Mouse (Mus musculus) neural tube, embryonic 14.5 days (tissue): ENCODE results near the gene Cenpt. TPM values are rescaled to one million over a fixed set of nuclear protein-coding genes. Genes with fewer than 3 reads are reported as not detected.
A peak's percentile ranks its signal among the peaks of the same experiment; 100 is the strongest.

Source experiments
- ATAC-seq: fragments of 200-750 bp; cut with Nextera tagmentation; 2 replicates; pipeline ENCODE4 v1.8.0; 2017; ENCODE audit warnings: low read depth, mild to moderate bottlenecking, moderate TSS enrichment, moderate library complexity
- H3K27ac ChIP-seq: fragments of 300-500 bp; sonication (generic); 2 replicates; pipeline ENCODE4 v1.5.1; 2014; ENCODE audit warnings: low read depth, mild to moderate bottlenecking, control low read depth, low read length, moderate library complexity, mixed read lengths
- H3K27me3 ChIP-seq: fragments of 300-500 bp; sonication (generic); 2 replicates; pipeline ENCODE4 v1.6.1; 2014; ENCODE audit warnings: low read length; ENCODE audit not compliant: control insufficient read depth, insufficient read depth
- H3K36me3 ChIP-seq: fragments of 300-500 bp; sonication (generic); 2 replicates; pipeline ENCODE4 v1.6.1; 2014; ENCODE audit warnings: low read length, mixed read lengths; ENCODE audit not compliant: control insufficient read depth, insufficient read depth
- H3K4me1 ChIP-seq: fragments of 300-500 bp; sonication (generic); 2 replicates; pipeline ENCODE4 v1.6.1; 2014; ENCODE audit warnings: low read length; ENCODE audit not compliant: control insufficient read depth, insufficient read depth
- H3K4me2 ChIP-seq: fragments of 300-500 bp; sonication (generic); 2 replicates; pipeline ENCODE4 v1.6.1; 2014; ENCODE audit warnings: mild to moderate bottlenecking, low read depth, low read length, control low read depth
- H3K4me3 ChIP-seq: fragments of 300-500 bp; sonication (generic); 2 replicates; pipeline ENCODE4 v1.5.1; 2014; ENCODE audit warnings: low read depth, low read length, control low read depth, mixed read lengths
- H3K9ac ChIP-seq: fragments of 300-500 bp; sonication (generic); replicated peaks from 2 replicates; pipeline ENCODE4 v1.6.1; 2014; ENCODE audit warnings: low read depth, mild to moderate bottlenecking, control low read depth, low read length, mixed read lengths
- H3K9me3 ChIP-seq: fragments of 300-500 bp; sonication (generic); 2 replicates; pipeline ENCODE4 v1.6.1; 2016; ENCODE audit warnings: low read length; ENCODE audit not compliant: control insufficient read depth
- WGBS: fragments of 180-500 bp; shearing (Covaris S2); extraction: QIAGEN DNeasy Blood & Tissue Kit; methylation state at CpG from one replicate; pipeline ENCODE4 v1.1.7; 2014; 5-methylcytosine and 5-hydroxymethylcytosine counted together
- polyA plus RNA-seq: library from polyadenylated mRNA; unstranded; fragments of >200 nt; fragmentation: Nextera tagmentation; extraction: Ambion mirVana; gene quantifications from 2 replicates; pipeline ENCODE4 v1.2.1, GENCODE M21; 2014

Gene Cenpt
- 49.6 and 51.4 TPM in 2 replicates for polyA plus RNA-seq

DNA sequence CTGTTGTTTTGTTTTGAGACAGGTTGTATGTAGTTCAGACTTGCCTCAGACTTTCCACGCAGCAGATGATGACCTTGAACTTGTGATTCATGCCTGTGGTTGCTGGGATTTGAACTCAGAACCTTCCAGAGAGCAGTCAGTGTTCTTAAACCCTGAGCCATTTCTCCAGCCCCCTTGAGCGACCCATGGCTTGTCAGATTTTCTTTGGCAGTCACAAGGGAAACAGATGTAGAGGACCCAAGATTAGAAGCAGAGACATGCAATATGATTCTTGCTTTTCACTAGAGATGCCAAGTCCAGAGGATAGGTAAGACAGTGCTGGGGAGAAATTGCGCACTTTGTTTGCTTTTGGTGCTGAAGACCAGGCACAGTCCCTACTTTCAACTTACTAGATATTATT is at the start of gene Cenpt:
Gene Cenpt (minus strand): TSS at position 101 of the 400 bp plus-strand sequence.
- no peak for ATAC-seq
- 88% methylated on average over 3 of the region's 3 CpGs for WGBS
- H3K36me3 ChIP-seq: peaks cover 11% of the 10 kb centered on the region
- peaks cover 31% of the 10 kb centered on the region for H3K4me1 ChIP-seq
- H3K27me3 ChIP-seq: no peaks in the 10 kb centered on the region
- H3K9ac ChIP-seq: no peak within 1 kb of the TSS
- no peak within 1 kb of the TSS for H3K4me3 ChIP-seq
- no peak within 1 kb of the TSS for H3K27ac ChIP-seq
- H3K4me2 ChIP-seq: no peak within 1 kb of the TSS
- H3K9me3 ChIP-seq: no peaks in the 10 kb centered on the region

GRCm38 (mm10) chr8:105900941-105901616 is 48.0 kb upstream of the Cenpt start:
- Histone ChIP-seq H3K27me3 (no peaks in the 10 kb centered on the region), H3K4me2 (peak overlapping the region; percentile 90), H3K9me3 (no peaks in the 10 kb centered on the region), H3K36me3 (no peaks in the 10 kb centered on the region), H3K9ac (peak overlapping the region; percentile 98), H3K27ac (peak overlapping the region; percentile 90; the same call in 1 of the 2 replicates), H3K4me3 (peak overlapping the region; percentile 88), H3K4me1 (peaks cover 6% of the 10 kb centered on the region)
- ATAC-seq: peak; percentile 4; the same call in 1 of the 2 replicates
- WGBS: 39% methylated on average over 16 of the region's 16 CpGs

DNA sequence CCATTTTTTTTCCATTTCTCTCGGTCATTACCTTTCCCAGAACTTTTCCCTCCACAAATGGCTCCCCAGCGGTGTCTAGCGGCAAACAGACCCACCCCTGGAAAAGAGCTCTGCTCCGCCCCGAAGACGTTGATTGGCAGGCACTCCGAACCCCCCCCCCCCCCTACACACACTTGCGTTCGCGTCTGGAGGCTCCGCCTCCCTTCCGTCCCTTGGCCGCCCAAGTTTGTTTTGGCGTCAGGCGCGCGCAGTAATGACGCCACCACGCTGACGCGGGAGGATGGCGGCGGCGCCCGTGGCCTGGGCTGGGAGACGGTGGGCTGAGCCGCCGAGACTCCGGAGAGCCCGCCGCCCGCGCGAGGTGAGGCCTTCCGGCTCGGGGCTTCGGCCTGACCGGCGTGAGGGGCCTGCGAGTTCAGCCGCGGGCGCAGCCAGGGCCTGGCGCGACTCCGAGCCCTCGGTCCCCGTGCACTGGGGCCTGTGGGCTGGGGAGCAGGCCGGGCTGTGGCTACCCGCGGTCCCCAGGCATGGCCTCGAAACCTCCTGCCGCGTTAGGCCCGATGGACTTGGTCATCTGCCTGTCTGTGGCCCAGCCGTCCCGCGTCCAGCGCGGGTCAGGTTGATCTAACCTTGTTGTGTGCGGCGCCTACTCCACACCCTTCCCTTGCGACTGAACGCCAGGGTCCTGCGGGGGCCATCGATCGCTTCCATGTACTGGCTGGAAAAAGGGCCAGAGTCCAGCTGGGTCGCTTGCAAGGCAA is 47.3 kb upstream of the Cenpt start, which contains the start of gene Pskh1:
Gene Pskh1 (plus strand): TSS at position 262 of the 761 bp plus-strand sequence.
- Histone ChIP-seq H3K27ac (peak within 1 kb of the TSS; percentile 90), H3K9ac (peak within 1 kb of the TSS; percentile 98)
- WGBS: under 1% methylated on average over 61 of the region's 68 CpGs

GRCm38 (mm10) chr8:105897801-105898480 is 44.9 kb upstream of the Cenpt start:
- Histone ChIP-seq H3K9ac (no peak overlapping the region), H3K27me3 (no peaks in the 10 kb centered on the region), H3K9me3 (no peaks in the 10 kb centered on the region), H3K4me3 (no peak overlapping the region), H3K27ac (no peak overlapping the region), H3K4me2 (no peak overlapping the region), H3K4me1 (peaks cover 6% of the 10 kb centered on the region), H3K36me3 (no peaks in the 10 kb centered on the region)
- no peak for ATAC-seq
- 81% methylated on average over 9 of the region's 9 CpGs for WGBS

More for the DNA sequence above, 47.3 kb upstream of the Cenpt start, which contains the start of gene Pskh1:
- H3K9me3 ChIP-seq: no peaks in the 10 kb centered on the region
- peak; percentile 94 for ATAC-seq
- peak within 1 kb of the TSS; percentile 88 for H3K4me3 ChIP-seq
- H3K4me1 ChIP-seq: peaks cover 6% of the 10 kb centered on the region
- H3K36me3 ChIP-seq: no peaks in the 10 kb centered on the region
- no peaks in the 10 kb centered on the region for H3K27me3 ChIP-seq
- peak within 1 kb of the TSS; percentile 90 for H3K4me2 ChIP-seq

GRCm38 (mm10) chr8:105893339-105893738 is 40.3 kb upstream of the Cenpt start, which contains the start of gene Nrn1l:
Gene Nrn1l, plus strand, starts transcription at chr8:105893567.
- Histone ChIP-seq H3K9me3 (no peaks in the 10 kb centered on the region), H3K27ac (peak within 1 kb of the TSS; percentile 44; the same call in 1 of the 2 replicates), H3K4me1 (no peaks in the 10 kb centered on the region), H3K4me3 (no peak within 1 kb of the TSS), H3K27me3 (no peaks in the 10 kb centered on the region), H3K9ac (no peak within 1 kb of the TSS), H3K36me3 (peaks cover 33% of the 10 kb centered on the region), H3K4me2 (no peak within 1 kb of the TSS; the same call in 1 of the 2 replicates)
- peak; percentile 92 for ATAC-seq
- WGBS: 3% methylated on average over 11 of the region's 11 CpGs

DNA sequence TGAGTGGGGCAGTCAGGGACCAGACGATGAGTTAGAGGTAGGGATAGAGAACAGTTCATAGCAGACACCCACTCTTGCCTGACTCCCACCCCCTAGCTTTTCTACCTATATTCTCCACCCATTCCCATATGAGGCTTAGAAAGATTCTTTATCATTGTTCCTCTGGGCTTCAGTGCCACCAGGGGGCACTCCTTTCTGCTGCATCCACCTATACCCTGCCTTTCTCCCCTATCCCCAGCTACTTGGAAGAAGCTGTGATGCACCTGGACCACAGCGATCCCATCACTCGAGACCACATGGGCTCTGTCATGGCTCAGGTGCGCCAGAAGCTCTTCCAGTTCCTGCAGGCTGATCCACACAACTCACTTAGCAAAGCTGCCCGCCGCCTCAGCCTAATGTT is 39.4 kb upstream of the Cenpt start:
- WGBS: 83% methylated on average over 6 of the region's 6 CpGs
- no peak for ATAC-seq
- Histone ChIP-seq H3K27ac (no peak overlapping the region), H3K4me1 (no peaks in the 10 kb centered on the region), H3K27me3 (no peaks in the 10 kb centered on the region), H3K4me3 (no peak overlapping the region), H3K9ac (no peak overlapping the region), H3K4me2 (no peak overlapping the region), H3K36me3 (peaks cover 42% of the 10 kb centered on the region), H3K9me3 (no peaks in the 10 kb centered on the region)

DNA sequence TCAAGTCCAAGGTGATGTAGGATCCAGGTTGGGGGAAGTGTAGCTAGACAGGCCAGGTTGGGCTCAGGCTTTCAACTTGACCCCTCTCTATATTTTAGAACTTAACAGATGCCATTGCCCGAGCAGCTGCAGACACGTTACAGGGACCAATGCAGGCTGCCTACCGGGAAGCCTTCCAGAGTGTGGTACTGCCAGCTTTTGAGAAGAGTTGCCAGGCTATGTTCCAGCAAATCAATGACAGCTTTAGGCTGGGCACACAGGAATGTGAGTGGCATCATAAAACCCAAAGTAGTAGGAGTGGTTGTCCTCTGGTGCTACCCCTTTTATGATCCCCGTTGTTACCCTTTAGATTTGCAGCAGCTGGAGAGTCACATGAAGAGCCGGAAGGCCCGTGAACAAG is 37.8 kb upstream of the Cenpt start:
- H3K9ac ChIP-seq: no peak overlapping the region
- H3K36me3 ChIP-seq: peaks cover 58% of the 10 kb centered on the region
- no peak overlapping the region for H3K4me3 ChIP-seq
- WGBS: 73% methylated on average over 6 of the region's 6 CpGs
- no peak overlapping the region for H3K27ac ChIP-seq
- no peaks in the 10 kb centered on the region for H3K9me3 ChIP-seq
- no peak for ATAC-seq
- no peaks in the 10 kb centered on the region for H3K4me1 ChIP-seq
- no peaks in the 10 kb centered on the region for H3K27me3 ChIP-seq
- no peak overlapping the region for H3K4me2 ChIP-seq

DNA sequence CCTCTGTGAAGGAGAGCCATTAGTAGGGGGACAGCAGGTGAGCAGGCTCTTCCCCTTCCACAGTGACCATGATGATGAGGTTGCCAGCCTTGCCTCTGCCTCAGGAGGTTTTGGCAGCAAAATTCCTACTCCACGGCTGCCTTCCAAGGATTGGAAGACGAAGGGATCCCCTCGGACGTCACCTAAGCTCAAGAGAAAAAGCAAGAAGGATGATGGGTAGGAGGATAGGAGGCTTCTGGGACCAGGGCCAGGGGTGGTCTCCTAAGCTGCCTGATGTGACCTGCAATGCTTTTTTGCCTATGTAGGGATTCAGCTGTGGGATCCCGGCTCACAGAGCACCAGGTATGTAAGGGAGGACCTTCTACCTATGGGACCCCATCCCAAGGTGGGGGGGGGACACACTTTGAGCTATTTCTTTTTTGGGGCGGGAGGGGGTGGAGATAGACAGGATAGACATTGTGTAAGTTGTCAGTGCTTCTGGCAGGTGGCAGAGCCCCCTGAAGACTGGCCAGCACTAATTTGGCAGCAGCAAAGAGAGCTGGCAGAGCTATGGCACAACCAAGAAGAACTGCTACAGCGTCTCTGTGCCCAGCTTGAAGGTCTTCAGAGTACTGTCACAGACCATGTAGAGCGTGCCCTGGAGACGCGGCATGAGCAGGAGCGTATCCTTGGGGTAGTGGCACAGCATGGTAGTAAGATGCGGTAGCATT is 36.8 kb upstream of the Cenpt start:
- Histone ChIP-seq H3K4me3 (no peak overlapping the region), H3K9me3 (no peaks in the 10 kb centered on the region), H3K4me2 (no peak overlapping the region), H3K36me3 (peaks cover 67% of the 10 kb centered on the region), H3K9ac (no peak overlapping the region), H3K27ac (no peak overlapping the region), H3K27me3 (no peaks in the 10 kb centered on the region), H3K4me1 (no peaks in the 10 kb centered on the region)
- ATAC-seq: no peak
- WGBS: 95% methylated on average over 12 of the region's 12 CpGs
